Mouse (Mus musculus) heart, embryonic 16.5 days (tissue): ENCODE measurements at regions not wholly inside any gene's neighbourhood (a gene's known extent, or its start where the extent isn't known, plus 50 kb on each side); places are given as distances from the start of the nearest gene placed in this dataset.
"Not testable (repeated sequence)": the region's sequence is repeated elsewhere in the genome, so short reads cannot be mapped to it uniquely, and the experiment has no call there.

ENCODE experiments used
- ATAC-seq: fragments of 200-750 bp; cut with Nextera tagmentation; replicated peaks from 2 replicates; pipeline ENCODE4 v1.8.0; 2017; ENCODE audit warnings: moderate number of reproducible peaks; ENCODE audit not compliant: insufficient read depth, low FRiP score; ENCODE audit errors: extremely low read depth
- H3K27ac ChIP-seq: fragments of 300-500 bp; sonication (generic); 2 replicates; pipeline ENCODE4 v1.5.1; 2014; ENCODE audit warnings: mild to moderate bottlenecking, low read length, control low read depth, moderate library complexity
- H3K27me3 ChIP-seq: fragments of 300-500 bp; sonication (generic); 2 replicates; pipeline ENCODE4 v1.6.1; 2014; ENCODE audit warnings: low read length, mixed read lengths; ENCODE audit not compliant: control insufficient read depth, insufficient read depth
- H3K36me3 ChIP-seq: fragments of 300-500 bp; sonication (generic); 2 replicates; pipeline ENCODE4 v1.6.1; 2014; ENCODE audit not compliant: control insufficient read depth, insufficient read depth
- H3K4me1 ChIP-seq: fragments of 300-500 bp; sonication (generic); 2 replicates; pipeline ENCODE4 v1.6.1; 2014; ENCODE audit warnings: low read length, mixed read lengths; ENCODE audit not compliant: control insufficient read depth, insufficient read depth
- H3K4me2 ChIP-seq: fragments of 300-500 bp; sonication (generic); 2 replicates; pipeline ENCODE4 v1.6.1; 2014; ENCODE audit warnings: low read depth, mild to moderate bottlenecking, control low read depth, low read length
- H3K4me3 ChIP-seq: fragments of 300-500 bp; sonication (generic); 2 replicates; pipeline ENCODE4 v1.5.1; 2014; ENCODE audit warnings: mild to moderate bottlenecking, control low read depth, low read length
- H3K9ac ChIP-seq: fragments of 300-500 bp; sonication (generic); 2 replicates; pipeline ENCODE4 v1.6.1; 2014; ENCODE audit warnings: low read length, control low read depth
- H3K9me3 ChIP-seq: fragments of 300-500 bp; sonication (generic); replicated peaks from 2 replicates; pipeline ENCODE4 v1.6.1; 2016; ENCODE audit warnings: low read length; ENCODE audit not compliant: control insufficient read depth
- WGBS: fragments of 180-500 bp; shearing (Covaris S2); extraction: QIAGEN DNeasy Blood & Tissue Kit; methylation state at CpG from one replicate; pipeline ENCODE4 v1.1.7; 2014; 5-methylcytosine and 5-hydroxymethylcytosine counted together

DNA sequence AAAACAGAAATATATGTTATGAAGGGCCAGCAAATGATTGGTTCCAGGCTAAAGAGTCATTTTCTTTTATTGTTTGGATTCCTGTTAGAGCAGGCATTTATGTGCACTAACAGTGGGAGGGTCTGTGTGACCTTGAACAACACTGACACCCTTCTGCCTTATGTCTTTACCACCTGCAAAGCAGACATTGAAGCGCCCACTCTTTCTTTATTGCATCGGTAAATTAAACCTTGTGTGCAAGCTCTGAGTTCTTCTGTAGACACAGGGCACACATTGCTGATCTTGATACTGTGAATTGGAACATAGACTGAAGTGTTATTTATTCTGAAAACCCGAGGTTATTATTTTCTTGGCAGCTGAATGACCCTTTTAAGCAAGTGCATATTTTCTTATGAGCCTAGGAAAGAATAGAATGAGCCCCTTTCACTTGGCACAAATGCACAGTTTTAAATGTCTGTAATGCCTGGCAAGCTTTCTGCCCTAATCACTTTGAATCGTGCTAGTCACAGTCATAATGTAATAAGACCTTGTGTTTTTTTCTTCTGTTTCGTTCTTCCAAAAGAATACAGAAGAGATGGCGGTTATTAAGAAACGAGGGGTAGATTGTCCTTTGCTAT is 125.1 kb upstream of the Cobl start:
- H3K9ac ChIP-seq: no peak overlapping the region
- no peak overlapping the region for H3K27ac ChIP-seq
- no peak overlapping the region for H3K4me3 ChIP-seq
- no peak for ATAC-seq
- no peaks in the 10 kb centered on the region for H3K9me3 ChIP-seq
- no peak overlapping the region for H3K4me2 ChIP-seq
- 65% methylated on average over 7 of the region's 7 CpGs for WGBS
- no peaks in the 10 kb centered on the region for H3K4me1 ChIP-seq
- H3K36me3 ChIP-seq: no peaks in the 10 kb centered on the region
- H3K27me3 ChIP-seq: no peaks in the 10 kb centered on the region

GRCm38 (mm10) chr11:12584851-12585680 is 120.3 kb upstream of the Cobl start:
- not testable (repeated sequence) for H3K36me3 ChIP-seq, ATAC-seq, H3K4me2 ChIP-seq, H3K27ac ChIP-seq, H3K4me3 ChIP-seq, H3K27me3 ChIP-seq, H3K4me1 ChIP-seq, H3K9ac ChIP-seq, H3K9me3 ChIP-seq
- 52% methylated on average over 2 of the region's 2 CpGs for WGBS

GRCm38 (mm10) chr11:12578999-12579576 is 114.3 kb upstream of the Cobl start:
- Histone ChIP-seq H3K4me3 (no peak overlapping the region), H3K4me2 (no peak overlapping the region), H3K4me1 (no peaks in the 10 kb centered on the region), H3K9ac (no peak overlapping the region), H3K9me3 (no peaks in the 10 kb centered on the region), H3K27ac (no peak overlapping the region), H3K36me3 (no peaks in the 10 kb centered on the region), H3K27me3 (no peaks in the 10 kb centered on the region)
- ATAC-seq: no peak
- WGBS: 41% methylated on average over 14 of the region's 14 CpGs

GRCm38 (mm10) chr11:12559663-12560062 is 94.9 kb upstream of the Cobl start:
- Histone ChIP-seq H3K9me3 (no peaks in the 10 kb centered on the region), H3K27me3 (no peaks in the 10 kb centered on the region), H3K4me1 (no peaks in the 10 kb centered on the region), H3K4me3 (no peak overlapping the region), H3K27ac (no peak overlapping the region), H3K4me2 (no peak overlapping the region), H3K9ac (no peak overlapping the region), H3K36me3 (no peaks in the 10 kb centered on the region)
- 69% methylated on average over 5 of the region's 5 CpGs for WGBS
- ATAC-seq: no peak

- no peak for ATAC-seq
- 42% methylated on average over 1 of the region's 1 CpGs for WGBS
These were observed 94.4 kb upstream of the Cobl start for GRCm38 (mm10) chr11:12558995-12559633.

GRCm38 (mm10) chr11:12558176-12558575 is 93.4 kb upstream of the Cobl start:
- WGBS: 68% methylated on average over 8 of the region's 8 CpGs
- Histone ChIP-seq H3K4me2 (no peak overlapping the region), H3K27me3 (no peaks in the 10 kb centered on the region), H3K36me3 (no peaks in the 10 kb centered on the region), H3K27ac (no peak overlapping the region), H3K9ac (no peak overlapping the region), H3K4me3 (no peak overlapping the region), H3K9me3 (no peaks in the 10 kb centered on the region), H3K4me1 (no peaks in the 10 kb centered on the region)
- ATAC-seq: no peak

More at GRCm38 (mm10) chr11:12558995-12559633, 94.4 kb upstream of the Cobl start:
- Histone ChIP-seq H3K27me3 (no peaks in the 10 kb centered on the region), H3K9ac (no peak overlapping the region), H3K4me3 (no peak overlapping the region), H3K27ac (no peak overlapping the region), H3K4me1 (no peaks in the 10 kb centered on the region), H3K36me3 (no peaks in the 10 kb centered on the region), H3K4me2 (no peak overlapping the region), H3K9me3 (no peaks in the 10 kb centered on the region)

- H3K4me1 ChIP-seq: no peaks in the 10 kb centered on the region
- H3K4me3 ChIP-seq: no peak overlapping the region
- 59% methylated on average over 1 of the region's 1 CpGs for WGBS
- ATAC-seq: no peak
- no peak overlapping the region for H3K27ac ChIP-seq
- H3K9ac ChIP-seq: no peak overlapping the region
- H3K36me3 ChIP-seq: no peaks in the 10 kb centered on the region
- H3K4me2 ChIP-seq: no peak overlapping the region
- no peaks in the 10 kb centered on the region for H3K9me3 ChIP-seq
- no peaks in the 10 kb centered on the region for H3K27me3 ChIP-seq
These were observed 81.0 kb upstream of the Cobl start for GRCm38 (mm10) chr11:12545771-12546170.

GRCm38 (mm10) chr11:12543042-12543441 is 78.3 kb upstream of the Cobl start:
- Histone ChIP-seq H3K36me3 (no peaks in the 10 kb centered on the region), H3K9me3 (no peaks in the 10 kb centered on the region), H3K27ac (no peak overlapping the region), H3K4me2 (no peak overlapping the region), H3K4me1 (no peaks in the 10 kb centered on the region), H3K9ac (no peak overlapping the region), H3K4me3 (no peak overlapping the region), H3K27me3 (no peaks in the 10 kb centered on the region)
- WGBS: 56% methylated on average over 1 of the region's 1 CpGs
- no peak for ATAC-seq
